Mouse (Mus musculus) hindbrain, embryonic 15.5 days (tissue): ENCODE data around the gene Ptgs1. TPM values are rescaled to one million over a fixed set of nuclear protein-coding genes. Genes with fewer than 3 reads are reported as not detected.
"Not testable (repeated sequence)": the region's sequence is repeated elsewhere in the genome, so short reads cannot be mapped to it uniquely, and the experiment has no call there.

Experiments
- ATAC-seq: fragments of 200-750 bp; cut with Nextera tagmentation; 2 replicates; pipeline ENCODE4 v1.8.0; 2017; ENCODE audit warnings: low read depth, moderate number of reproducible peaks, moderate TSS enrichment; ENCODE audit not compliant: low FRiP score
- H3K27ac ChIP-seq: fragments of 300-500 bp; sonication (generic); replicated peaks from 2 replicates; pipeline ENCODE4 v1.5.1; 2015; ENCODE audit warnings: mild to moderate bottlenecking, inconsistent platforms
- H3K27me3 ChIP-seq: fragments of 300-500 bp; sonication (generic); 2 replicates; pipeline ENCODE4 v1.6.1; 2015; ENCODE audit warnings: control low read depth, inconsistent platforms
- H3K36me3 ChIP-seq: fragments of 300-500 bp; sonication (generic); 2 replicates; pipeline ENCODE4 v1.6.1; 2015; ENCODE audit warnings: control low read depth, inconsistent platforms
- H3K4me1 ChIP-seq: fragments of 300-500 bp; sonication (generic); replicated peaks from 2 replicates; pipeline ENCODE4 v1.6.1; 2015; ENCODE audit warnings: control low read depth, inconsistent platforms
- H3K4me2 ChIP-seq: fragments of 300-500 bp; sonication (generic); 2 replicates; pipeline ENCODE4 v1.6.1; 2015; ENCODE audit warnings: moderate library complexity, mild to moderate bottlenecking, inconsistent platforms
- H3K4me3 ChIP-seq: fragments of 300-500 bp; sonication (generic); 2 replicates; pipeline ENCODE4 v1.5.1; 2015; ENCODE audit warnings: mild to moderate bottlenecking, inconsistent platforms
- H3K9ac ChIP-seq: fragments of 300-500 bp; sonication (generic); 2 replicates; pipeline ENCODE4 v1.6.1; 2015; ENCODE audit warnings: inconsistent platforms
- H3K9me3 ChIP-seq: fragments of 300-500 bp; sonication (generic); 2 replicates; pipeline ENCODE4 v1.6.1; 2016; ENCODE audit warnings: control low read depth, inconsistent platforms
- WGBS: fragments of 180-500 bp; shearing (Covaris S2); methylation state at CpG from one replicate; pipeline ENCODE4 v1.1.7; 2015; 5-methylcytosine and 5-hydroxymethylcytosine counted together
- polyA plus RNA-seq: library from polyadenylated mRNA; unstranded; fragments of >200 nt; fragmentation: Nextera tagmentation; extraction: Ambion mirVana; gene quantifications from 2 replicates; pipeline ENCODE4 v1.2.1, GENCODE M21; 2015

The Ptgs1 gene
- polyA plus RNA-seq, result 5.0 and 6.3 TPM in 2 replicates

DNA sequence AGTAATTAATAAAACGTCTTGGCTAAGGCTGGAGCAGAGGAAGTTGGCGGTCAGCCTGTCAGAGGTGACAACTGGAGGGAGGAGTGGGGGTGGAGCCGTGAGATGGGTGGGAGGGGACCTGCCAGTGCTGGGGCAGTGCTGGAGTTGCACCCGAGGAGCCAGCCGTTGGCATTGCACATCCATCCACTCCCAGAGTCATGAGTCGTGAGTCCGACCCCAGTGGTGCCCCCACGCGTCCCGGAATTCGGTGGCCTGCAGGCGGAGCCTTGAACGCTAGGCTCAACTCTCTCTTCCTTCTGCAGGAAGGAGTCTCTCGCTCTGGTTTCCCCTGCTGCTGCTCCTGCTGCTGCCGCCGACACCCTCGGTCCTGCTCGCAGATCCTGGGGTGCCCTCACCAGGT lies at the start of gene Ptgs1:
TSS of gene Ptgs1 (plus strand) at position 61 of the 400 bp plus-strand sequence.
- H3K36me3 ChIP-seq, result no peaks in the 10 kb centered on the region
- H3K27ac ChIP-seq, result no peak within 1 kb of the TSS
- 0 out of 2 replicates have a peak within 1 kb of the TSS, but pooled peaks have one; percentile 39 for H3K9ac ChIP-seq
- 0 out of 2 replicates have a peak, but pooled peaks cover 3% of the 10 kb centered on the region for H3K27me3 ChIP-seq
- no peaks in the 10 kb centered on the region for H3K9me3 ChIP-seq
- WGBS, result under 1% methylated on average over 18 of the region's 18 CpGs
- peak; percentile 65 for ATAC-seq
- peak within 1 kb of the TSS; percentile 40 for H3K4me3 ChIP-seq
- peak within 1 kb of the TSS; percentile 75 for H3K4me2 ChIP-seq
- H3K4me1 ChIP-seq, result peaks cover 9% of the 10 kb centered on the region

DNA sequence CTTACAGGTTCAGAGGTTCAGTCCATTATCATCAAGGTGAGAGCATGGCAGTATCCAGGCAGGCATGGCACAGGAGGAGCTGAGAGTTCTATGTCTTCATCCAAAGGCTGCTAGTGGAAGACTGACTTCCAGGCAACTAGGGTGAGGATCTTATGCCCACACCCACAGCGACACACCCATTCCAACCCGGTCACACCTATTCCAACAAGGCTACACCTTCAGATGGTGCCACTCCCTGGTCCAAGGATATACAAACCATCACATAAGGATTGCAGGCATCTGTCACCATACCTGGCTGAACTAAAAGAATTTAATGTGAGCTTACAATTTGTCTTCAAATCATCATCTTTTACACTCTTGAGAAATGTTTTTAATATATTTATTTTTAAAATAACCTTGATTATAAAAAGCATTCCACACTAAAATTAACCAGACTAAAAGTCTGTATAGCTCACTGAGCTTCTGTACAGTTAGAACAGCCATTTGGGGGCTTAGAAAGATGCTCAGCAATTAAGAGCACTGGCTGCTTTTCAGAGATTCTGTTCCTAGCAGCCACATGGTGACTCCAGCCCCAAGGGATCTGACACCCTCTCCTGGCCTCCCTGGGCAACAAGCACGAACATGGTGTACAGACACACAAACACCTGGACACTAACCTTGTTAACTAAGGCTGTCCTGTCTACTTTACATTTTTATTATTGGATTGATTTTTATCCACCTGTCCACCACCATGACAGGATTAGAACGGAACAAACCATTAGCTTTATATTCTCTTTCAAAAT lies 48.4 kb upstream of the Ptgs1 start:
- not testable (repeated sequence) for H3K4me2 ChIP-seq, H3K9me3 ChIP-seq, H3K27ac ChIP-seq, H3K36me3 ChIP-seq, H3K27me3 ChIP-seq, H3K9ac ChIP-seq, H3K4me1 ChIP-seq, H3K4me3 ChIP-seq, ATAC-seq
- 85% methylated on average over 4 of the region's 4 CpGs for WGBS

DNA sequence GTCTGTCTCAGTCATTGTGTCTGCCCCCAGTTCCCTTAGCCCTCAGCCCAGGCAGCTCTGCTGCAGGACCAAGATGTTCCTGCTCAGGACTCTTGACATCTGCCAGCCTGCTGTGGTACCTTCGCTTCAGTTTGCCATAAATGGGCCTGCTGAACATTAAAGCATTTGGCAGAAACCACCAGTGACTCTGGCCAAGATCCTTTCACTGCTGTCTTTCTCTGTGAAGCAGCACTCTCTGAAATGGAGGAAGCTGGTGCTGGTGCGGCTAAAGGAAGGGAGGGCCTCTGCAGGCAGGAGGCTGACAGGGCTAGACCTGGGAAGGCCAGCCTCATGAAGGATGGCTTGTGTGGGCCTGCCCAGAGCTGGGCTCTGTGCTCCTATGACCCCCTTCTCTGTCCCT lies 46.9 kb upstream of the Ptgs1 start:
- Histone ChIP-seq H3K27me3 (no peaks in the 10 kb centered on the region), H3K9me3 (no peaks in the 10 kb centered on the region), H3K4me1 (0 out of 2 replicates have a peak, but pooled peaks cover 3% of the 10 kb centered on the region), H3K9ac (no peak overlapping the region), H3K4me3 (no peak overlapping the region), H3K36me3 (no peaks in the 10 kb centered on the region), H3K4me2 (no peak overlapping the region), H3K27ac (no peak overlapping the region)
- WGBS, result 63% methylated on average over 2 of the region's 2 CpGs
- ATAC-seq, result no peak

DNA sequence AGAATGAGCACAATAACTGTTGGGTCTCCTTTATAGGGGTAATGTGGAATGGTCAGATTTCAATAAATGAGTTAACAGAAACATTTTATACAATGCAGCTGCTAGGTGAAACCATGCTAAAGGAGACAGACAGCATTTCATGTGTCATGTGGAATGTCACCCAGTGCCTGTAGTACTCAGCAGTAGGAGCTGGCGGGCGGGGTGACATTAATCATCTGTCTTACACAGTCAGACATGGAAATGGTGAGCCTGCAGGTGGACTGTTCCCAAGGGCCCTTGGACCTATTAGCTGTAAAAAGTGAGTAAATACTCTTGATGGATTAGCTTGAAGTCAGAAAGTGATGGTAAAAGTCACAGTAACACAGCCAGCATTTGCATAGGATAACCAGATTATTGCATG lies 46.0 kb upstream of the Ptgs1 start:
- Histone ChIP-seq H3K27ac (no peak overlapping the region), H3K36me3 (no peaks in the 10 kb centered on the region), H3K9ac (no peak overlapping the region), H3K4me2 (no peak overlapping the region), H3K4me3 (no peak overlapping the region), H3K9me3 (no peaks in the 10 kb centered on the region), H3K27me3 (no peaks in the 10 kb centered on the region), H3K4me1 (0 out of 2 replicates have a peak, but pooled peaks cover 3% of the 10 kb centered on the region)
- ATAC-seq, result no peak
- WGBS, result 92% methylated on average over 2 of the region's 2 CpGs

DNA sequence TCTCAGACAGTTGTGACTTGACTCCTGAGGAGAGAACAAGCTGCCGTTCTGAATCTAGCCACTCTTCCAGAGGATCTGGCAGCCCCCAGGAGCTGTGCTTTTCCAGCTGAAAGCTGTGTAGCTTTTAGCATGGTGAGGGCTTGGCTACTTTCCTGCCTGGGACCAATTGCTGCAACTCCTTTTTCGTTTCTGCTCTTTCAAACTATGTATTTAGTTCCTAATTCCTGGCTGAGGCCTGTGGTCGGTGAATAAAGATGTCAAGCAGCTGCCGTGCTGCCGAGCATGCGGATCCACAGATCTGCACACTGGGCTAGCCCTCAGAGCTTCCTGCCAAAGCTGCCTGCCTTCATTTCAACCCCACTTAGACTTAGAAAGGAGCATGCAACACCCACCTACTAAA lies 45.4 kb upstream of the Ptgs1 start:
- H3K4me3 ChIP-seq, result no peak overlapping the region
- WGBS, result 71% methylated on average over 6 of the region's 6 CpGs
- H3K27ac ChIP-seq, result no peak overlapping the region
- no peaks in the 10 kb centered on the region for H3K36me3 ChIP-seq
- 0 out of 2 replicates have a peak, but pooled peaks cover 3% of the 10 kb centered on the region for H3K4me1 ChIP-seq
- H3K9me3 ChIP-seq, result no peaks in the 10 kb centered on the region
- H3K9ac ChIP-seq, result no peak overlapping the region
- ATAC-seq, result no peak
- no peak overlapping the region for H3K4me2 ChIP-seq
- H3K27me3 ChIP-seq, result no peaks in the 10 kb centered on the region

DNA sequence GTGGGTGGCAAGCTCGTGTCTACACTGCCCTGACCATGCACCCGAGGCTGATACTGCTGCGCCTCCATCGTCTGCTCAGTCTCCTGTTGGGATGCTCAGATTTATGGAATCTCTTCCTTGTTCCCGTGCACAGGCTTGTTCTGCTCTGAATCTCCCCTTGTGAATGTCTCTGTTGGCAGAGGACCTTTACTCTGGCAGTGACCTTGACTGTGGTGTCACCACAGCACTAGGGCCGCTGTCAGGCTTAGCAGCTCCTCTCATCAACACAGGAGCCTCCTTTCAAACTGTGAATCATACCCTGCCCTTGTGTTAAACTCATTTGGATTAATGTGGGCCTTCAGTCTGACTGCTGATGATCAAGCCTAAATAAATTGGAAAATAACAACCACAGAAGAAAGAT lies 41.0 kb upstream of the Ptgs1 start:
- not testable (repeated sequence) for H3K27ac ChIP-seq, ATAC-seq, H3K4me2 ChIP-seq, H3K9me3 ChIP-seq, H3K9ac ChIP-seq, H3K27me3 ChIP-seq, H3K4me1 ChIP-seq, H3K4me3 ChIP-seq, H3K36me3 ChIP-seq
- 88% methylated on average over 6 of the region's 6 CpGs for WGBS

DNA sequence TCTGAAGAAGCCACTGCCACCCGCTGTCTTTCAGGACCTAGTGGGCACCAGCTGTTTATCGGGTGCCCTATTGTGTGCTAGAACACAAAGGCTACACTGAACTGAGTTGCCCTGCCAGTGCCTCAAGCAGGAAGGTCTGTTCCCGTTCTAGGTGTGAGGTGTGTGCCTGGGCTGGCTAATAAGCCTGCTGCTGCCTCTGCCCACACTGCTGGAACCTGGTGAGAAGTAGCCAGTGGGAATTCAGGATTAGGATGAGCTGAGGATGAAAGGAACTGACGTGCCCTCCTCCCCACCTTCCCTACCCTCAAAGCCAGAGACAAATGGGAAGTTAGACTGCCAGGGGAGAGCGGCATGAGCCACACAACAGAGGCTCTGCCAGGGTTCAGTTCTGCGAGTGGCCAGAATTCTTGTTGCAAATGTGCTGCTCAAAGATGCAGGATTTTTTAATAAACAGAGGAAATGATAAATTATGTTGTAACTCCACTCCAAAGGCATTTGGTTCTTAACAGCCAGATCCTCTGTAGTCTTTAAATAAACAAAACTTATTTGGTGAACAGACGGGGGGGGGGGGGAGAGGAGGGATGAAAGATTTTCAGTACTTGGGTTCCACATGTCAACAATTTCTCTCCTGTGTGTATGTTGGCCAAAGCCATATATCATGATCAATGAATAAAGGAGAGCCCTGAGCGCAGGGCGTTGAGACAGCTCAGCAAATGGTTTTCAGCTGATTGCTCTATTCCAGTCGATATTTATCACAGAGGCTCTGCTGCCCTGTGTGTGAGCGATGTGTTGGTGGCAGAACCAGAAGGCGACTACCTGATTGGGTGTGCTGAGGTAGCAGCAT lies 38.9 kb upstream of the Ptgs1 start:
- WGBS, result 47% methylated on average over 12 of the region's 12 CpGs
- peak; percentile 47; the same call in 1 of the 2 replicates for ATAC-seq
- H3K27ac ChIP-seq, result no peak overlapping the region
- H3K4me3 ChIP-seq, result no peak overlapping the region
- no peaks in the 10 kb centered on the region for H3K36me3 ChIP-seq
- peaks cover 4% of the 10 kb centered on the region; the same call in 1 of the 2 replicates for H3K4me1 ChIP-seq
- H3K27me3 ChIP-seq, result no peaks in the 10 kb centered on the region
- no peaks in the 10 kb centered on the region for H3K9me3 ChIP-seq
- H3K9ac ChIP-seq, result no peak overlapping the region
- no peak overlapping the region for H3K4me2 ChIP-seq

DNA sequence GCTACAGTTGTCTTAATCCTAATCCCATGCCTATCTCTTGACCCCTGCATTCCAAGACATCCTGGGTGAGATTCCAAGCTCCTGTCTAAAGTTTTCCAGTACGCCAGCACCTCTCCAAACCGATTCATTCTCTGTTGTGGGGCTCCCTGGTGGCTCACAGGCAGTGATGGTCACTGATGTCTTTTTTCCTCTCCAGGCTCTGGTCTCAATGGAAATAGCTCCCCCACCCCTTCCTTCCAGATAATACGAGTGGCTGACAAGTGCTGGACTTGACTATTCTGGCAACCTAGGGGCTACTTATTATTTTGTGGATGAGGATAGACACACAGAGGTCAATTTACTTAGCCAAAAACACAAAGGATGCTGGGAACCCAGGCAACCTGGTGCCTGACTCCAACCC lies 33.2 kb upstream of the Ptgs1 start:
- 64% methylated on average over 3 of the region's 3 CpGs for WGBS
- Histone ChIP-seq H3K9me3 (no peaks in the 10 kb centered on the region), H3K27ac (no peak overlapping the region), H3K27me3 (peaks cover 6% of the 10 kb centered on the region; the same call in 1 of the 2 replicates), H3K36me3 (no peaks in the 10 kb centered on the region), H3K4me2 (no peak overlapping the region), H3K9ac (no peak overlapping the region), H3K4me1 (peaks cover 14% of the 10 kb centered on the region), H3K4me3 (no peak overlapping the region)
- ATAC-seq, result no peak

DNA sequence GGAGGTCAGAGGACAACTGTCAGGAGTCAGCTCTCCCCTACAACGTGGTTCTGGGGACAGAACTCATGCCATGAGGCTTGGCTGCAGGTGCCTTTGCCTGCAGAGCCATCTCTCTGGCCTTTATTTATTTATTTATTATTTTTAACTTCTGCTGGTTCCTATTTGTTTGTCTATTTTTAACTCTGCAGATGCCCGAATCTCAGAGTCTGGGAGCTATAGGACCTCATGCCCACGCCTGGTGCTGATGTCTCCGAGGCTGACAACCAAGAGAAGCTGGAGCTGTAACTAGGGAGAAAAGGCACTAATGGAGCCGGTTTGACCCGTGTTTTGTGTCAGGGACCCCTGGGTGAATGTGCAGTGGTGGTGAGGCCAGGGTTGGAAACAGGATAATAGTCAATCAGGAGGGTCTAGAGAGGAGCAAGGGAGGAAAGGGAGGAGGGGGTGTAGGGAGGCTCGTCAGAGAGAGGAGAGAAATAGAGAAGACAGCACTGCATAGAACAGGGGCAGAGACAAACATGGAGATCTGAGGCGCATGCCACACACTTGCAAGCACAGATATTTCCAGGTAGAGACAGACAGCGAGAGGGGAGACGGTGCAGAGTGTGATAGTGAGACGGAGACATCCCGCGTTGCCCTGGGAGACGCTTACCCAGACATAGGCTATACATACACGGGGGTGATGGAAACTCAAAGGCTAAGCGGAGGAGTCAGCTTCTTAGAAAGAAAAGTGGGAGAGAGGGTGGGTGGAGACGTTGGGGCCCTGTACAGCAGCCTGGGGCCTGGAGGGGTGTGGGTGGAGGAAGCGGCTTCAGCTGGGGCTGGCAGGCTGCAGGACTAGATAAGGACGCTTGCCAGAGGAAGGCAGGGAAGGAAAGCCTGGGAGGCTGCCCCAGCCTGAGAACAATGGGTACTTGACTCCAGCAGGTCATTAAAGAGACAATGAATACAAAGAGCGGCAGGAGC lies 32.0 kb upstream of the Ptgs1 start:
- Histone ChIP-seq H3K4me1 (peaks cover 26% of the 10 kb centered on the region), H3K9ac (peak overlapping the region; percentile 9; the same call in 1 of the 2 replicates), H3K4me2 (peak overlapping the region; percentile 36), H3K4me3 (0 out of 2 replicates have a peak overlapping the region, but pooled peaks have one; percentile 1), H3K9me3 (no peaks in the 10 kb centered on the region), H3K36me3 (no peaks in the 10 kb centered on the region), H3K27me3 (peaks cover 6% of the 10 kb centered on the region; the same call in 1 of the 2 replicates), H3K27ac (peak overlapping the region; percentile 32)
- ATAC-seq, result peak; percentile 74
- WGBS, result 9% methylated on average over 20 of the region's 20 CpGs

DNA sequence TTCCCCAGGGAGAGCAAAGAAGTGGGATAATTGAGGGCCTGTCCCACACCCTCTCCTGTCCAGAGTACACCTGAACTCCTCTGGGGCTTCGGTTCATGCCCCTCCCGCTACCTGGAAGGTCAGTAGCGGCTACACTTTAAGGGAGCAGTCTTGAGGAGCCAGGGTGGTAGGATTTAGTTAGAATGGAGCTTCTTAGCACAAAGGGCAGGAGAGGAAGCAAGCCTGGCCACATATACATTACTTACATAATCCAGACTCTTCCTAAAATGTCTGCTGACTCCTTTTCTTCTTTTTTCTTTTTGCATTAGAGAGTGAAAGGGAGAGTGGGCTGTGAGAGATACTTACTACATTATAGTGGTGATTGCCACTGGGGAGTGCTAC lies 31.4 kb upstream of the Ptgs1 start:
- Histone ChIP-seq H3K4me3 (0 out of 2 replicates have a peak overlapping the region, but pooled peaks have one; percentile 1), H3K4me2 (peak overlapping the region; percentile 36), H3K9ac (no peak overlapping the region), H3K36me3 (no peaks in the 10 kb centered on the region), H3K27me3 (peaks cover 6% of the 10 kb centered on the region; the same call in 1 of the 2 replicates), H3K27ac (no peak overlapping the region), H3K9me3 (no peaks in the 10 kb centered on the region), H3K4me1 (peaks cover 32% of the 10 kb centered on the region)
- WGBS, result 6% methylated on average over 3 of the region's 3 CpGs
- ATAC-seq, result no peak

DNA sequence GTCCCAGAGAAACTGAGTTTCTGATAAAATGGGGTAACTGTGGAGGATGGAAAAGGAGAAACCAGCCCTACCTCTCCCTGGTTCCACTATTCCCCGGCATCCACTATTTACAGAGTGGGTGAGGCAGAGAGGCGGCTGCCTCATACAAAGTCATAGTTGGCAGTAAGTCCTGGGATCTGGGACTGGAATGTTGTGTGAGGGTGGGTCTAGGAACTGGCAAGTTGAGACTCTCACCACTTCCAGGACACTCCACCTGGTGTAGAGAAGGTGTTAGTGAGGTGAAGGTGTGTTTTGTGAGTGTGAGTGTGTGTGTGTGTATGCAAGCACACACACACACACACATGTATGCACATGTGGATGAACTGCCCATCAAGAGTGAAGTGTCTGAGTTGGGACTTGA lies 29.4 kb upstream of the Ptgs1 start:
- no peak for ATAC-seq
- Histone ChIP-seq H3K27me3 (peaks cover 15% of the 10 kb centered on the region), H3K4me3 (no peak overlapping the region), H3K4me2 (no peak overlapping the region), H3K9me3 (no peaks in the 10 kb centered on the region), H3K9ac (no peak overlapping the region), H3K27ac (no peak overlapping the region), H3K4me1 (peaks cover 36% of the 10 kb centered on the region), H3K36me3 (no peaks in the 10 kb centered on the region)
- 96% methylated on average over 2 of the region's 2 CpGs for WGBS
